Mouse (Mus musculus) bone marrow, adult 2 months (tissue): Measurements from ENCODE around the gene Scgb3a1. TPM values are rescaled to one million over a fixed set of nuclear protein-coding genes. Genes with fewer than 3 reads are reported as not detected.
A peak's percentile ranks its signal among the peaks of the same experiment; 100 is the strongest.

Experiments used
- H3K27ac ChIP-seq: fragments of 200-500 bp; 2 replicates; pipeline ENCODE4 v1.5.1; 2012; ENCODE audit warnings: low read depth, mild to moderate bottlenecking, control low read depth, inconsistent platforms, low read length; ENCODE audit not compliant: control insufficient read depth, poor library complexity, insufficient read depth
- H3K4me1 ChIP-seq: fragments of 200-500 bp; 2 replicates; pipeline ENCODE4 v1.6.1; 2011; ENCODE audit warnings: low read length; ENCODE audit not compliant: control insufficient read depth, insufficient read depth
- H3K4me3 ChIP-seq: fragments of 200-500 bp; replicated peaks from 2 replicates; pipeline ENCODE3; 2011; ENCODE audit warnings: mild to moderate bottlenecking, low read depth, low read length, control low read depth; ENCODE audit not compliant: control insufficient read depth
- CTCF ChIP-seq: fragments of 200-500 bp; IDR thresholded peaks from 2 replicates; pipeline ENCODE4 v1.5.1; 2011; ENCODE audit warnings: low read length, control low read depth; ENCODE audit not compliant: control insufficient read depth, insufficient read depth
- POLR2A ChIP-seq: fragments of 200-500 bp; IDR thresholded peaks from 2 replicates; pipeline ENCODE4 v1.6.1; 2011; ENCODE audit warnings: low read depth, mild to moderate bottlenecking, control low read depth, low read length, borderline replicate concordance; ENCODE audit not compliant: control insufficient read depth
- WGBS: fragments of 180-500 bp; shearing (Covaris S2); methylation state at CpG from one replicate; pipeline ENCODE4 v1.1.7; 2018; 5-methylcytosine and 5-hydroxymethylcytosine counted together
- polyA plus RNA-seq: library from polyadenylated mRNA; stranded (reverse); fragments of >200 nt; gene quantifications from 2 replicates; pipeline ENCODE4 v1.2.4, GENCODE M21; 2011; ENCODE audit warnings: low replicate concordance; ENCODE audit not compliant: missing spikeins, insufficient read depth, insufficient read length

Scgb3a1 gene
- polyA plus RNA-seq, 1 experiment: not detected

DNA sequence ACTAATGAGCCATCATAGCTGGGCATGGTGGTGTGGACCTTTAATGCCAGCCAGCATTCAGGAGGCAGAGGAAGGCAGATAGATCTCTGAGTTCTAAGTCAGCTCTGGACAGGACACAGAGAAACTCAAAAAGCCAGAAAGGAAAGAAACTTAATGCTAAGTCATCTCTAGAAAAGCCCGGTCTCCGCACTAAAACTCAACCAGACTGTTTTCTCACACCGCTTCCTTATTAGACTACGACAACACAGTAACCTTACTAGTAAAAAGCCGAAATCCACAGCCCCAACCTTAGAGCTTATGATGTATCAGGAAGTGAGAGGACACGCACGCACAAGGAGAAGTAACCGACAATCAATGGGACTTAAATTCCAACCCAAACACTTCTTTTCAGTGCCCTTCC lies 38.6 kb downstream of the Scgb3a1 start:
- TF ChIP-seq CTCF (no peak), POLR2A (no peak)
- WGBS: 91% methylated on average over 8 of the region's 8 CpGs
- H3K4me1 ChIP-seq: no peaks in the 10 kb centered on the region
- no peak overlapping the region for H3K27ac ChIP-seq
- no peak overlapping the region for H3K4me3 ChIP-seq

DNA sequence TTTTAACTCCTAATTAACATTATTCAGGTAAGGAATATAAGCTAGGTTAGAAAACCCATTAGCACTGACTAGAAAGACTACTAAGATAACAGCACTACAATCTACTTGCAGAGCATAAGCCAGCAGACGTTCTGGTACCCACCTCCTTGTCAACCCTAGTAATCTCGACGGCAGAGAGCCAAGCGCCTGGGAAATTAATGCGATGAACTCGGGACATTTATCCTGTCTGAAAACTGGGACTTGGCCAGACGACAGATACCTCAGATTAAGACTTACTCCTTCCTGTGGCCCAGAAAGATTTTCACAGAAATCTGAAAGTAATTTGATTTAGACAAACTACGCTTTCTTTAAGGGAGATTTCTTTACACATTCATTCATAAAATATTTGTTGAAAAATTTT lies 41.4 kb downstream of the Scgb3a1 start:
- TF ChIP-seq POLR2A (no peak), CTCF (no peak)
- whole genome bisulfite sequencing: 74% methylated on average over 8 of the region's 8 CpGs

DNA sequence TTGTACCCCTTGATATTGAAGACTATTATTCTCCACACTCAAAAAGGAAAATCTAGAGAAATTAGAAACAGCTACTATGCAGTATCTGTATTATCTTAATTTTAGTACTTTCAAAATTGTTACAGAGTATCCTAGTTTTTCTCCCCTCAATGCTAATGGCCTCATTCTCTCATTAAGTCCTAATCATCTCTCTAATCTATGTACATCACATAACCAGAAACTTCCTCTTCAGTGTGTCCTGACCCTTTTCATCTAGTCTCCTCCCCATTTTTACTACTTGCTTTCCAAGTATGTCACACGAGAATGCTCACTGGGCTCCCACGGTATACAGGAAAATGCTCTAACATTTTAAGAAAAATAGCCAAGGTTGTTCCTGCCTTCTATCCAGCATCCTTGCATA lies 44.4 kb downstream of the Scgb3a1 start:
- Histone ChIP-seq H3K4me3 (no peak overlapping the region), H3K4me1 (peaks cover 2% of the 10 kb centered on the region), H3K27ac (no peak overlapping the region)
- TF ChIP-seq POLR2A (no peak), CTCF (no peak)
- 37% methylated on average over 2 of the region's 2 CpGs for WGBS

More for the DNA sequence above, 41.4 kb downstream of the Scgb3a1 start:
- no peak overlapping the region for H3K4me3 ChIP-seq
- H3K4me1 ChIP-seq: no peaks in the 10 kb centered on the region; the same call in 1 of the 2 replicates
- H3K27ac ChIP-seq: no peak overlapping the region

DNA sequence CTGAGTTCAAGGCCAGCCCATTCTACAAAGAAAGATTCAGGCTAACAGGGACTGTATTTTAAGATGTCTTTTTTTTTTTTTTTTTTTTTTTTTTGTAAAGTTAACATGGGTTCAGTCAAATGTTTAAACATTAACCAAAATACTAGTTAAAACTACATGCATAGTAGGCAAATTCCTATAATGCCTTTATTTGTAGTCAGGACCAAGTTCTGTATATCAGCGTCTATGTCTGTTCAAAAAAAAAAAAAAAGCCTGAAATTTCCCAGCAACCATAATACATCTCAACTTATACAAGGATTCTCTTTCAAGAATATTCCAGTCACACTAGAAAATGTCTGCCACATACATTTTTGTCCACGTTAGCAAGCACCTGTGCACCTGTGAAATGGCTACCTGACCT lies 47.3 kb downstream of the Scgb3a1 start:
- 74% methylated on average over 2 of the region's 2 CpGs for WGBS
- no peak for TF ChIP-seq CTCF
- no peak for TF ChIP-seq POLR2A
- Histone ChIP-seq H3K4me3 (no peak overlapping the region), H3K27ac (no peak overlapping the region), H3K4me1 (peaks cover 2% of the 10 kb centered on the region)

DNA sequence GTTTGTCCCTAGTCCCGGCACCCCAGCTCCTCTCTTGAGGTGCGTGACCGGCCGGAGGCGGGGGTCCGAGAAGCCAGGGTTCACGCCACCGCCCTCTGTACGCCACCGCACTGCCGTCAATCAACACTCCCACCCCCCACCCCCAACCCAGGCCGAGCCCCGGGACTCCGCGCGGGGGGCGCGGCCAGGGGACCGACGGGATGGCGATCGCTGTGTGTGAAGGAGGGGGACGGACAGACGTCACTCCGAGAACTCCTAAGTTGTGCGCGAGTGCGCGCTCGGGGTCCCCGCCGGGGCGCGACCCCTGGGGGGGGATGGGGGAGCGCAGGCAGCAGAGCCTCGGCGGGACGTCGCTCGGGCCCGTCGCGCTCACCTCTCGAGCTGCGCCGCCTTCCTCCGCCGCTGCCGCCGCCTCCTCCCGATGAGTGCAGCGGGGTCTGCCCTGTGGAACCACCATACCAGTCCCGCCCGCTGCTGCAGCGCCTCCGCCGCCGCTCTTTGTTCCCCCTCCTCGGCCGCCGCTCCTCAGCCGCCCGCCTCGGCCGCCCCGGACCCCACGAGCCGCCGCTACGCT lies 48.7 kb downstream of the Scgb3a1 start:
- H3K4me1 ChIP-seq: peaks cover 2% of the 10 kb centered on the region
- peak overlapping the region; percentile 96 for H3K4me3 ChIP-seq
- 1% methylated on average over 58 of the region's 70 CpGs for WGBS
- H3K27ac ChIP-seq: peak overlapping the region; percentile 96
- TF ChIP-seq POLR2A (no peak), CTCF (no peak)

DNA sequence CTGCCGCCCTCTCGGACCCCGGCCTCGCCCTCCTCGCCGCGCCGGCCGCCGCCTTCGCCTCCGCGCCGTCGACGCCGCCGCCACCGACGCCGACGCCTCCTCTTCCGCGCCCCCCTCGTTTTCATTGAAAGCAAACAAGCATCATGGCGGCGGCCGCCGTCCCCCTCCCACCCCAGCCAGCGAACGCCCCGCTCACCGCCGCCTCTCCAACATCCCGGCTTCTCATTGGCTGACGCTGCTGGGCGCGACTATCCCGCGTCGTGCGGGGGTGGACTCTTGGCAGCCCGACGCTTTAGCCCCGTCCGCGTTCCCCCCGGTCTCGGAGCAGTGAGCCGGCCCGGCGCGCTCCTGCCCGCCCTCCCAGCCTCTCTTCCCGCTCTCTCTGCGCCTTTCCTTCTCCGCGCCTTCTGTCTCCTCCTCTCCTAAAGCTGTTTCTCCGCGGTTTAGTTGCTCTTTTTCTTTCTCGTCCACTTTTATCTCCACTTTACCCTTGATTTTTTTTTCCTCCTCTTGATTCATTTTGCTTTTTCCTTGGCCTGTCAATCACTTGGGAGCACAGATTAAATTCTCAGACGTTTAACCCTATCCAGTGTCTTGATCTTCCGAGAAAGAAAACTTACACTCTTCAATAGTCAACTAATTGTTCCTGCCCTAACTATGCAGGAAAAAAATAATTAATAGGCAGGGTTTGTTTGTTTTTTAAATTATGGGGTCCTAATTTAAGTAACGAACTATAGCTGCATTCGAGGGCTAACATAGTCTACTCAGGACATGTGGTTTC lies 49.3 kb downstream of the Scgb3a1 start, which contains the start of gene Cnot6:
Cnot6 (minus strand) TSS at position 169 of the 781 bp plus-strand sequence.
- H3K27ac ChIP-seq: peak within 1 kb of the TSS; percentile 96
- TF ChIP-seq POLR2A (peak; percentile 65; the same call in 1 of the 2 replicates), CTCF (no peak)
- peak within 1 kb of the TSS; percentile 96 for H3K4me3 ChIP-seq
- peaks cover 2% of the 10 kb centered on the region for H3K4me1 ChIP-seq
- WGBS: under 1% methylated on average over 64 of the region's 65 CpGs

DNA sequence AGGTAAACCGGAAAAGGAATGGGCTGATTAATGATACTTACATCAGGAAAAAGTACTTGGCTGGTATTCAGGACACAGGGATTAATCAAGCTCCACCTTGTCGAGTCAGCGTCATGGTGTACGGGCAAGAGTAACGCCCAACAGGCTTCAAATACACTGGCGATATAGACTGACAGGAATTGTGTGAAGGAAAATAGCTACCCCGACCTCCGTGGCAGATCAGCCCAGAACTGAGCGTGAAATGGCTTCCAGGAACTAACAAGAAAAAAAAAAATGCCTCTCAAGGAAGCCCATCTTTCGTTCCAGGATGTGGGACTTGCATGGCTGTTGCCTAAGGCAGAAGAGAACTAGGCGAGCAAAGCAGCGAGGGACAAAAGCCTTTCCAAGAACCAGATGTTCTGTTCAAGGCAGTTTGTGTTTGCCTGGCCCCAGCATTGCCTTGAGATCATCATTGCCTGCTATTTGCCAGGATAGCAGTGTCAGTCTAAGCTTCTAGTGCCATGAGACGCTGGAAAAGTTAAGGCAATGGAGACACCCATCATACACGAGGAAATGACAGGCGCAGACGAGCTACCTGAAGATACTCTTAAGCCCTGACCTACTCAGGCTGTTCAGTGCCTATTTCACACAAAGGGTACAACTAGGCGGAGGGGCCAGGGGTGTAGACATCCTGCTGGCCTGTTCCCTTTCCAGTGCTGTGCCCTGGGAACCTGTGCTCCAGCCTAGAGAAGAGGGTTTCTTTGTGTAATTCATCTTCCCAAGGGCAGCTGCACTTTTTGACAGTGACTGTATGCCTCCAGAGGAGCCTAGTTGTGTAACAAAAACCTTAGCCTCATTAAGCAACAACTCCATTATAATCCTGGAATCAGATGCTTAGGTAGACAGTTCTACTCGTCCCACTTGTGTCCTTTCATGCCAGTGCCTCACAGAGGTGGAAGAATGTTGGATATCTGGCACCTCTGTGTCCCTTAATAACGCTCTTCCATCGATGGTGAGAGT lies 50.2 kb downstream of the Scgb3a1 start:
- Histone ChIP-seq H3K4me1 (peaks cover 2% of the 10 kb centered on the region), H3K27ac (0 out of 2 replicates have a peak overlapping the region, but pooled peaks have one; percentile 3), H3K4me3 (peak overlapping the region; percentile 51)
- 29% methylated on average over 20 of the region's 20 CpGs for WGBS
- TF ChIP-seq CTCF: no peak
- TF ChIP-seq POLR2A: no peak

Other genes starting within 250 kb of the Scgb3a1 start
- not detected in 2 replicates for gene Olfr1389, start 240.5 kb upstream of the Scgb3a1 start, polyA plus RNA-seq
- 0.54 and 0.65 TPM in 2 replicates for gene Olfr1388, start 227.0 kb upstream of the Scgb3a1 start, polyA plus RNA-seq
- gene Olfr1387, start 208.3 kb upstream of the Scgb3a1 start, polyA plus RNA-seq: not detected in 2 replicates
- gene Olfr1386, start 198.6 kb upstream of the Scgb3a1 start, polyA plus RNA-seq: not detected in 2 replicates
- 1.1 TPM in 2 replicates for gene Olfr1385, start 174.5 kb upstream of the Scgb3a1 start, polyA plus RNA-seq
- gene Olfr1384, start 156.9 kb upstream of the Scgb3a1 start, polyA plus RNA-seq: not detected in 2 replicates
- gene Olfr1383, start 144.0 kb upstream of the Scgb3a1 start, polyA plus RNA-seq: not detected in 2 replicates
- not detected in 2 replicates for gene Olfr1382, start 135.4 kb upstream of the Scgb3a1 start, polyA plus RNA-seq
- not detected in 2 replicates for gene Olfr1381, start 120.2 kb upstream of the Scgb3a1 start, polyA plus RNA-seq
- not detected in 2 replicates for gene Olfr1380, start 106.7 kb upstream of the Scgb3a1 start, polyA plus RNA-seq
- 4.3 and 4.9 TPM in 2 replicates for gene Flt4, start 54.3 kb upstream of the Scgb3a1 start, polyA plus RNA-seq
- gene Cnot6, start 49.1 kb downstream of the Scgb3a1 start, polyA plus RNA-seq: 19.7 and 20.2 TPM in 2 replicates
- gene Gfpt2, start 130.6 kb downstream of the Scgb3a1 start, polyA plus RNA-seq: 3.2 TPM in 1 of 2 replicates, not detected in the other
- gene Mapk9, start 183.1 kb downstream of the Scgb3a1 start, polyA plus RNA-seq: 14.0 and 15.2 TPM in 2 replicates
- gene Rasgef1c, start 238.2 kb downstream of the Scgb3a1 start, polyA plus RNA-seq: not detected in 2 replicates